Mouse (Mus musculus) T-helper 2 cell (primary cell): Measurements from ENCODE around the gene Cog6.

Experiments
- in situ Hi-C: fragments of 300-600 bp; cut with MboI, MseI; formaldehyde crosslinking; loops from one replicate; pipeline ENCODE4 v1.15.1; 2025; ENCODE audit warnings: high pct_unique_total_duplicates

Gene Cog6

GRCm38 (mm10) chr3:53016436-53017340, at the start of gene Cog6:
Gene Cog6, minus strand, starts transcription at chr3:53017237.
- in situ Hi-C loops, result no loop called here

- in situ Hi-C loops, result no loop called here
Measured at GRCm38 (mm10) chr3:53066095-53066372, 49.0 kb upstream of the Cog6 start.

GRCm38 (mm10) chr3:53065267-53066094, 48.4 kb upstream of the Cog6 start:
- in situ Hi-C loops, result no loop called here

GRCm38 (mm10) chr3:53063423-53064147, 46.5 kb upstream of the Cog6 start:
- in situ Hi-C loops, result no loop called here

GRCm38 (mm10) chr3:53059959-53060358, 42.9 kb upstream of the Cog6 start:
- in situ Hi-C loops, result loop anchor here (10.0 kb wide), 1 partner anchor 185 kb away; no protein-coding TSS in a partner anchor

GRCm38 (mm10) chr3:53056430-53056829, 39.4 kb upstream of the Cog6 start:
- in situ Hi-C loops, result loop anchor here (10.0 kb wide), 1 partner anchor 188 kb away; no protein-coding TSS in a partner anchor

- in situ Hi-C loops, result loop anchor here (10.0 kb wide), 1 partner anchor 192 kb away; no protein-coding TSS in a partner anchor
Measured at GRCm38 (mm10) chr3:53052385-53052784, 35.3 kb upstream of the Cog6 start.

- in situ Hi-C loops, result no loop called here
Measured at GRCm38 (mm10) chr3:53046371-53046770, 29.3 kb upstream of the Cog6 start.

- in situ Hi-C loops, result no loop called here
Measured at GRCm38 (mm10) chr3:53045697-53046096, 28.7 kb upstream of the Cog6 start.

- in situ Hi-C loops, result no loop called here
Measured at GRCm38 (mm10) chr3:53044682-53045299, 27.8 kb upstream of the Cog6 start.

- in situ Hi-C loops, result no loop called here
Measured at GRCm38 (mm10) chr3:53044238-53044637, 27.2 kb upstream of the Cog6 start.

- in situ Hi-C loops, result no loop called here
Measured at GRCm38 (mm10) chr3:53043206-53043780, 26.3 kb upstream of the Cog6 start.

GRCm38 (mm10) chr3:53042240-53042567, 25.2 kb upstream of the Cog6 start:
- in situ Hi-C loops, result no loop called here

- in situ Hi-C loops, result no loop called here
Measured at GRCm38 (mm10) chr3:53041411-53042239, 24.6 kb upstream of the Cog6 start, which contains the start of gene Lhfp. Gene Lhfp, plus strand, starts transcription at chr3:53041528.

- in situ Hi-C loops, result no loop called here
Measured at GRCm38 (mm10) chr3:53040593-53041410, 23.8 kb upstream of the Cog6 start.

GRCm38 (mm10) chr3:53039746-53040145, 22.7 kb upstream of the Cog6 start:
- in situ Hi-C loops, result no loop called here

GRCm38 (mm10) chr3:53038913-53039312, 21.9 kb upstream of the Cog6 start:
- in situ Hi-C loops, result no loop called here

- in situ Hi-C loops, result no loop called here
Measured at GRCm38 (mm10) chr3:53036941-53037340, 19.9 kb upstream of the Cog6 start.

GRCm38 (mm10) chr3:53036076-53036475, 19.0 kb upstream of the Cog6 start:
- in situ Hi-C loops, result no loop called here
